Mouse (Mus musculus): ENCODE measurements around the gene Nutf2-ps1.

- TF ChIP-seq CTCF (IDR thresholded peaks at IDR 0.05; ENCODE audit: low read depth) (no peak), EP300 (IDR thresholded peaks at IDR 0.05; ENCODE audit: low read depth) (no peak)
Measured at GRCm38 (mm10) chr19:53557267-53557936, 31.5 kb downstream of the Nutf2-ps1 start.
